Mouse (Mus musculus): ENCODE results near the gene Nae1. TPM values are rescaled to one million over a fixed set of nuclear protein-coding genes. Genes with fewer than 3 reads are reported as not detected.
A peak's percentile ranks its signal among the peaks of the same experiment; 100 is the strongest.

Gene Nae1
- polyA plus RNA-seq, 1 experiment from 2014 or later, result 124 TPM

DNA sequence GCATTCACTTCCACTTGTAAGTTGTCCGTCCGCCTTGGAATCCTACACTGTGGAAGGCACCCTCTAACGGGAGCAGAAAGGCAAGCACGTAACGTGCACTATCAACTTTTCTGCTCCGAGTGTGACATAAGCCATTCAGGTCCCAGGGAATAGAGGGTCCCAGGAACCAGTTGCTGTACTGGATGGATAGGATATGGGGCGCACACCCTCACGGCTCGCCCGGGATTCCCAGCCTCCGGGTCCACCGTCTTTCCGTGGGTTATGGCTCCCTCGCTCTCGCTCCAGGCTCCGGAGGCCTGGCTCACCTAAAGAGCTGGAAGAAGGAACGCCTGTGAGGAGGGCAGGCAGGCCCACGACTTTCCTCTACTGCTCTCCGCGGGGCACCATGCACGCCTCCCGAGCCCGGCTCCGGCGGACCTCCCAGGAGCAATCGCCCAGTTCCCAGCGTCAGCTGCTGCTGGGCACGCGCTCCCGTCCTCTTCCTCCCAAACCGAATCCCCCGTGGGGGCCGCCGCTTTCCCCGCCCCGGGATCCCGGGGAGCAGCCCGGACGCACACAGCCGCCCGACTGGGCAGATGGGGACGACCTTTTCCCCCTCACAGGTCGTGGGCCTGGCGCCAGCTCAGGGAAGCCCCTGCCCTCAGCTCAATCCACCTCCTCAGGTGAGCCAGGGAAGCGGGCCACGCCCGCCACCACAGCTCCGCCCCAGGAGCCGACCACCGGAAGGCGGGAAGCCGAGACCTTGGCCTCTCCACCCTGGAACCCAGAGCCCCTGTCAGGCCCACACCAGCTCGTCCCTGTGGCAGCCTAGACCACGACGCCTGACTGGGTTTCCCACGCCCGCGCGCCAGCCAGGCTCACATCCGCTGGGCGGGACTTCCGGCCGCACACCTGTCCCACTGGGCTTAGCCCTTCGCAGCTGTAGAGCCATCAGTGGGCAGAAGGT lies 25.1 kb downstream of the Nae1 start, which contains the start of gene Terb1:
Gene Terb1, minus strand, starts transcription at position 850 of the 946 bp plus-strand sequence.
- peaks cover 25% of the 10 kb centered on the region for H3K36me3 ChIP-seq (replicated peaks)
- peak within 1 kb of the TSS; percentile 75 for H3K4me3 ChIP-seq
- peaks cover 13% of the 10 kb centered on the region for H3K4me1 ChIP-seq
- peak within 1 kb of the TSS; percentile 81 for H3K27ac ChIP-seq (replicated peaks)
- H3K27me3 ChIP-seq (replicated peaks; ENCODE audit: low read depth, poor library complexity, severe bottlenecking), result no peaks in the 10 kb centered on the region
- no peaks in the 10 kb centered on the region for H3K9me3 ChIP-seq
- 2% methylated on average over 64 of the region's 64 CpGs for WGBS
- peak; percentile 61 for DNase-seq (ENCODE audit: low spot score)

DNA sequence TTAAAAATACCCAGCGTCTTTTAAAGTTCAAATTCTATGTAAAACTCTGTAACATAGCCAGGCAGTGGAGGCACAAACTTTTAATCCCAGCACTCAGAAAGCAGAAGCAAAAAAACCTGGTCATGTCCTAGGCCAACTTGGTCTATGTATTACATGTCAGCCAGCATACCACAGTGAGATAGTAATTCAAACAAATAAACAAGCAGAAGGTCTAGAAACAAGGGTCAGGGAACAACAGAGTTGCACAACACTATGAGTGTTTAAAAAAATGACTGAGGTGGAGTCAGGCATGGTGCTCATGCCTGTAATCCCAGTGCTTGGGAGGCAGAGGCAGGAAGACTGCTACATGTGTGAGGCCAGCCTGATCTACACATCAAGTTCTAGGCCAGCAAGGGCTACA lies 55.3 kb downstream of the Nae1 start:
- Histone ChIP-seq H3K27me3 (replicated peaks; ENCODE audit: low read depth, poor library complexity, severe bottlenecking) (no peaks in the 10 kb centered on the region), H3K36me3 (replicated peaks) (no peaks in the 10 kb centered on the region), H3K4me1 (no peaks in the 10 kb centered on the region), H3K9me3 (no peaks in the 10 kb centered on the region), H3K27ac (replicated peaks) (no peak overlapping the region), H3K4me3 (no peak overlapping the region)
- DNase-seq (ENCODE audit: low spot score), result no peak
- 56% methylated on average over 1 of the region's 1 CpGs for WGBS

DNA sequence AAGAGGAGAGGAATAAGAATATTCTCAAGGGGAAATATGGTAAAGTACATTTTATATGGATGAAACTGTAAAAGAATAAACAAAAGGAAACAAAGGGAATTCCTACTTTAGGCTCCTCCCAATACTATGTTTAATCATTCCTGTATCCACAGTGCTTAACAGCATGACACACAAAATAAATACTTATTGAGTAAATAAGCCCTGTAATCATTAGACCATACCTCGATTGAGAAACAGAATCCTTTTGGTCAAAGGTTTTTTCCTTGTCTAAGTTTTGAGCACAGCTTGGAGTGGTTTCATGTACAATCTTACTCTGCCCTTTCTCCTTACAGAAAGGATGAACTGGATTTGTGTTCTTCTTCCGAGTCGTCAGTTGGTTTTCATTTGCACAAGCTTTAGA lies 62.0 kb downstream of the Nae1 start:
- no peaks in the 10 kb centered on the region for H3K36me3 ChIP-seq (replicated peaks)
- H3K4me1 ChIP-seq, result no peaks in the 10 kb centered on the region
- WGBS, result 79% methylated on average over 3 of the region's 3 CpGs
- no peaks in the 10 kb centered on the region for H3K27me3 ChIP-seq (replicated peaks; ENCODE audit: low read depth, poor library complexity, severe bottlenecking)
- no peaks in the 10 kb centered on the region for H3K9me3 ChIP-seq
- no peak overlapping the region for H3K27ac ChIP-seq (replicated peaks)
- H3K4me3 ChIP-seq, result no peak overlapping the region
- no peak for DNase-seq (ENCODE audit: low spot score)

DNA sequence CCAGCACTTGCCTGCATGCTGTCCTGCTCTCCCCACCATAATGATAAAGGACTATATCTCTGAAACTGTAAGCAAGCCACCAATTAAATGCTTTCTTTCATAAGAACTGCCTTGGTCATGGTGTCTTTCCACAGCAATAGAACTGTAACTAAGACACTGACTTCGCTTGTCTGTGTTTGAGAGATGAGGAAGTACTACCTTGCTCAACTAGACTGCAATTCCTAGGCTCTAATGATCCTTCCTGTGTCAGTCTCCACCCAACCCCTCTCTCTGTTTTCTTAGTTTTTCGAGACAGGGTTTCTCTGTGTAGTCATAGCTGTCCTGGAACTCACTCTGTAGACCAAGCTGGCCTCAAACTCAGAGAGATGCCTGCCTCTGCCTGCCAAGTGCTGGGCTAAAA lies 67.0 kb downstream of the Nae1 start:
- H3K27me3 ChIP-seq (replicated peaks; ENCODE audit: low read depth, poor library complexity, severe bottlenecking), result no peaks in the 10 kb centered on the region
- no peaks in the 10 kb centered on the region for H3K4me1 ChIP-seq
- no peaks in the 10 kb centered on the region for H3K36me3 ChIP-seq (replicated peaks)
- H3K9me3 ChIP-seq, result no peaks in the 10 kb centered on the region
- H3K27ac ChIP-seq (replicated peaks), result no peak overlapping the region
- H3K4me3 ChIP-seq, result no peak overlapping the region
- 80% methylated on average over 2 of the region's 2 CpGs for WGBS
- no peak for DNase-seq (ENCODE audit: low spot score)

Other genes starting within 250 kb of the Nae1 start
- not detected in 2 replicates for gene Cmtm2a, start 241.5 kb downstream of the Nae1 start, polyA plus RNA-seq (2016; fragmentation: Nextera tagmentation; extraction: Ambion mirVana)
- gene Gm45711, start 224.6 kb downstream of the Nae1 start, polyA plus RNA-seq (2016; fragmentation: Nextera tagmentation; extraction: Ambion mirVana), result not detected in 2 replicates
- gene Cmtm1, start 224.5 kb downstream of the Nae1 start, polyA plus RNA-seq (2016; fragmentation: Nextera tagmentation; extraction: Ambion mirVana), result not detected in 2 replicates
- not detected in 2 replicates for gene Gm11020, start 213.1 kb downstream of the Nae1 start, polyA plus RNA-seq (2016; fragmentation: Nextera tagmentation; extraction: Ambion mirVana)
- not detected in 2 replicates for gene Cmtm2b, start 212.4 kb downstream of the Nae1 start, polyA plus RNA-seq (2016; fragmentation: Nextera tagmentation; extraction: Ambion mirVana)
- 93.4 and 105 TPM in 2 replicates for gene Cmtm3, start 195.2 kb downstream of the Nae1 start, polyA plus RNA-seq (2016; fragmentation: Nextera tagmentation; extraction: Ambion mirVana)
- 2.2 and 2.4 TPM in 2 replicates for gene Cmtm4, start 138.8 kb downstream of the Nae1 start, polyA plus RNA-seq (2016; fragmentation: Nextera tagmentation; extraction: Ambion mirVana)
- 69.3 and 74.4 TPM in 2 replicates for gene Dync1li2, start 91.6 kb downstream of the Nae1 start, polyA plus RNA-seq (2016; fragmentation: Nextera tagmentation; extraction: Ambion mirVana)
- gene Terb1, start 24.7 kb downstream of the Nae1 start, polyA plus RNA-seq (2016; fragmentation: Nextera tagmentation; extraction: Ambion mirVana), result 0.19 and 0.26 TPM in 2 replicates
- gene Car7, start 52 bp upstream of the Nae1 start, polyA plus RNA-seq (2016; fragmentation: Nextera tagmentation; extraction: Ambion mirVana), result 0.75 and 1.00 TPM in 2 replicates
- gene Pdp2, start 56.8 kb upstream of the Nae1 start, polyA plus RNA-seq (2016; fragmentation: Nextera tagmentation; extraction: Ambion mirVana), result 15.4 and 16.0 TPM in 2 replicates
- not detected in 2 replicates for gene Cdh16, start 89.8 kb upstream of the Nae1 start, polyA plus RNA-seq (2016; fragmentation: Nextera tagmentation; extraction: Ambion mirVana)
- 0.92 and 1.3 TPM in 2 replicates for gene Rrad, start 96.7 kb upstream of the Nae1 start, polyA plus RNA-seq (2016; fragmentation: Nextera tagmentation; extraction: Ambion mirVana)
- gene Ciao2b, start 107.3 kb upstream of the Nae1 start, polyA plus RNA-seq (2016; fragmentation: Nextera tagmentation; extraction: Ambion mirVana), result 97.6 and 98.6 TPM in 2 replicates
- gene Ces2a, start 199.4 kb upstream of the Nae1 start, polyA plus RNA-seq (2016; fragmentation: Nextera tagmentation; extraction: Ambion mirVana), result not detected in 2 replicates